Mouse (Mus musculus) c-Kit-negative CD71-positive TER-119-positive erythroid progenitor cells, embryonic 14.5 days (primary cell): ENCODE results near the gene Galntl6.
"Not testable (repeated sequence)": the region's sequence is repeated elsewhere in the genome, so short reads cannot be mapped to it uniquely, and the experiment has no call there.

Experiments used
- DNase-seq: peaks from one replicate; pipeline ENCODE4 v3.0.0-alpha.2; 2013; ENCODE audit warnings: low read depth, low spot score

The Galntl6 gene

DNA sequence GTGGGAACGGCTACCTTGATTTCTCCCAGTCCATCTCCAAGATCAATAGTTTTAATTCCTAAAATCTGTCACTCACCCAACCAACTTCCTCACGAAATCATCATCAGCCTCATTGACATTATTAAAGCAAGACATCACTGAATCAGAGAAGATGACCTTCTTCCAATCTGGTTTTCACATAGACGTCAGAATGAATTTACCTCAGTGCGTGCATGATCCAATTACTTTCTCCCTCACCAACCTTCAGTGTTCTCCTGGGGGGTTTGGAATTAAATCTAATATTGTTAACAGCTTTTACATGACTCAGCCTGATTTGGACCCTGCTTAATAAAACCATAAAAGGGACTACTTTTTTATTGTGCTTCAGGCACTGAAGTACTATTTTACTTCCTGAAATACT, 307.7 kb downstream of the Galntl6 start:
- DNase-seq = no peak

- no peak for DNase-seq
These were observed 314.6 kb downstream of the Galntl6 start for GRCm38 (mm10) chr8:58597834-58598233.

- no peak for DNase-seq
These were observed 337.1 kb downstream of the Galntl6 start for GRCm38 (mm10) chr8:58575346-58575745.

DNA sequence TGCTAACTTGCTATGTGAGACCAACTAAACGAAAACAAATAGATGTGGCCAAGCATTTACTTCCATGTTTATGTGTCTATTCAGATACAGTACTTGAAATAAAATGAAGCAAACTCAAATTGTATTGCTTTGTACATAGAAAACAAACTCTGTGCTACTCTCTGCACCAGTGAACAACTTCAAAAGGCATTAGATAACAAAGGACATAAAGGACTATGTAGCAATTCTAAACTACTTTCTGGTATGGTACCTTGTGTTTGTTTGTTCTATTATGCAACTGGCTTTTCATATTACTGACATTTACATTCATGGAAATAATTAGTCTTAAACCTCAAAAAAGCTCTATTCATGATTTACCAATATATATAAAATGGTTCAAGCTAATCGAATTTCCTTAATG, 344.4 kb downstream of the Galntl6 start:
- no peak for DNase-seq

- DNase-seq = no peak
These were observed 346.3 kb downstream of the Galntl6 start for GRCm38 (mm10) chr8:58566115-58566514.

DNA sequence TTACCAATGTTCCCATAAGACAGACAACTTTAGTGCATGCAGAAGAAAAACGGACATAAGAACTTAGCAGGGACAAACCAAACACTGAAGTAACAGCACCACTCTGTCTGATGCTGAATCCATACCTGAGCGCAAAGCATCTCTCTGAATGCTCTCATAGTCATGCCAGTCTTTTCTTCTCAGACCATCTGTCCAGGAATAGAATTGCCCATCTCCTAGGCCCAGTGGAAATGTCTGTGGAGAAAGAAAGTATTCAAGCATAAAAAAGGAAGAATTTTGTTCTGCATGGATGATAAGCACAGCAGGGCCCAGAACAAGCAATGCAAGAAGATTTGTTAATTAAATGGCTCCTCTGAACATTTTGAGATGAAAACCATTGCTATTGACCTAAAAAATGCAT, 376.7 kb downstream of the Galntl6 start:
- no peak for DNase-seq

DNA sequence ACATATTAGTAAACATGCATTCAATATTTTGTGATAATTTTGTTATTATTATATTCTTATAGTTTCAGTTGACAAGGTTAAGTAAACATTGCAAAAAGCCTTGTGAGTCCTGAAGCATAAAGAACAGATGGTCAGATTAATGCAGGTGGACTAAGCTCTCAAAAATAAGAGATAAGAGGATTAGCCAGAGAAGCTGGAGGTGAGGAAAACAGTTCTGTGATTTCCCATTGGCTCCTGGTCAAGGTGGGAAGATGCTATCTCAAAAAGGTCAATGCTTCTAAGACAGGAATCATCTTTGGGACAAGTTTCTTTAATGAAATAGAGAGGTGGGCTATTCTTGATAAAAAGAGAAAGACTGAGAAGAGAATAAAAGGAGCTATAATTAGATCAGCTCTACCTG, 377.8 kb downstream of the Galntl6 start:
- no peak for DNase-seq

DNA sequence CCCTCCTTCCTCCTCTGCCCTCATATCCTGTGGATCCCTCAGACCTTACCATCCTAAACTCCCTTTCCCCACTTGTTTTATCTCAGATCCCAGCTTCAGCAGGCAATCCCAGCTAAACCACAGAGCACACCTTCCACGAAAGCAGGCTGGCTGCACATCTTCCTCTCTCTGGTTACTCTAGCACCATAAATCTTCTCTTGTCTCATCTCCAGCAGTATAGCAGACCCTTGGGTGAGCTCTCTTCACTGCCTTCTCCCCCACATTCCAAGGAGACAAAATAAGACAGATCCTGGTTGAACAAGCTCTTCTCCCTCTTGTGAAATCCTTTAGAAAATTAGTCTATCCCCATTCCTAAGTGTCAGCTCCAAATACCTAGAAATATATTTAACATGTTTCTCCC, 389.0 kb downstream of the Galntl6 start:
- DNase-seq = no peak

DNA sequence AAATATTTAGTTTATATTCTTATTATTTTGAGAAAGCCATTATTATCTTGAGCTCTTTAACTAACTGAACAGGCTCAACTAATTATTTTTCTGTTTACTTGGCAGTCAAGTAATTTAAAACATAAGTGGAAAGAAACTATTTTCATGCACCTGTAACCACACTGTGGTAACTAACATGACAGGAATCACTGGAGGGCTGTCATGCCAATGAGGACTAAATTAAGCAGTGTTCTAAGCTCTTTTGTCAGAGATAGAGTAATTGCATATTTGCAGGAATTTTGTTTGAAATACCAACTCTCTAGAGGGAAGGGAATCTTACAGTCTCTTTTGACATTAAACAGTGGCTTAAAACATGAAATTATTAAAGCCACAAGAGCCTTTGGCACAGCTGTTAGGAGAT, 390.5 kb downstream of the Galntl6 start:
- no peak for DNase-seq

DNA sequence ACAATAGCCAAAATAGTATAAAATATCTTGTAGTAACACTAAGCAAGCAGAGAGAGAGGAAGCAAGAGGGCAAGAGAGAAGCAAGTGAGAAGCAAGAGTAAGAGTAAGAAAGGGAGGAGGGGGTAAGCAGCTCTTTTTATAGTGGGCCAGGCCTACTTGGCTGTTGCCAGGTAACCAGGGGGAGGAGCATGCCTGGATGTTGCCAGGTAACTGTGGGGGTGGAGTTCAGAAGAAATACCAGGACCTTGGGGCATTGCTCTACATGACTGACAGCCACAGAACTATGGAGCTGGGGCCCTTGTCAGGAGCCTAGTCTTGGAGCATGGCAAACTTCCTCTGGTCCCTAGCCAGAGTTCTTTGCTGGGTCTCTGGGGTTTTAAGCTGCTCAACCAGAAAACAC, 401.9 kb downstream of the Galntl6 start:
- no peak for DNase-seq

DNA sequence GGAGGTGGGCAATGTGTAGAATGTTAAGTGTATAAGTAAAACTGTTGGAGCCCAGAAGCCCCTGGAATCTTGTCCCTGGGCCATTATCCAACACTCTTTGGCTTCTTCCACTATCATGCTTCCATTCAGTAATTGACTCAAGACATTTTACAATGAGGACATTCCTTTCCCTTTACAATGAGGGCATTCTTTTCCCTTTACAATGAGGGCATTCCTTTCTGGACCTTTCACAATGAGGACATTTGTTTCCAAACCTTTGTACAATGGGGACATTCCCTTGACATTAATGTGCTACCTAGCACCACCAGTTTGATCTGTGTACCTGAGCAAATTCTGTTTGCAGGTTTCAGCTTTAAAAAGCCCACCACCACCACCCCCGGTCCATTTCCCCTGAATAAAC, 403.4 kb downstream of the Galntl6 start:
- no peak for DNase-seq

DNA sequence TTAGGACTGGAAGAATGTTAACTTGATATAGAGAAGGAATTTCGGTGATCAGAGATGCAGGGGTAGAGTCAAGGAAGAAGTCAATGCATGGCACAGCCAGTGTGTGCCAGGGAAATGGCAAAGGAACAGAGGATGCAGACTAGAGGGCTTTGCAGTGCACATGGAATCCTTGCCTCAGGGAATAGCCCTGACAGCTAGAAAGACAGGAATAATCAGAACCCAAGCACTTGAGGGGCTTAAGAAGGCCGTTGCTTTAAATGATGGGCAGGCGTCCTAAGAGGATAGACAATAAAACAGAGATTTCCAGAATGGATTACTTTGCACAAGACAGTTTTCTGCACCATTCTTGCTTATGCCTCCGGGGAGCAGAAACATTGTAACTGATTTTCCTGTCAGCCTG, 425.3 kb downstream of the Galntl6 start:
- no peak for DNase-seq

DNA sequence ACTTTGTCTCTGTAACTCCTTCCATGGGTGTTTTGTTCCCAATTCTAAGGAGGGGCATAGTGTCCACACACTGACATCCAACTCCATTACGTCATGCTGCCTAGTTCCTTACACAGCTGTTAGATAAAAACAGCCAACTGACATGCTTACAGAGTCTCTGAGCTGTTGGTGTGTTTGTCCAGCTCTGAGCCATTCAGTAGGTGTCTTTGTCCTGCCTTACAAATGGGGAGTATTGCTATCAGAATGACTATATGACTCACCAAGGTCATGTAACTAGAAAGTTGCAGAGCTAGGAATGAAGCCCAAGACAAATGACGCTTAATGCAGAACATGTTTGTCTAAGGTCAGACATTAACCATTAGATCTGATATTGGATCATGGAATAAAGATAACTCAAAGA, 449.1 kb downstream of the Galntl6 start:
- not testable (repeated sequence) for DNase-seq

DNA sequence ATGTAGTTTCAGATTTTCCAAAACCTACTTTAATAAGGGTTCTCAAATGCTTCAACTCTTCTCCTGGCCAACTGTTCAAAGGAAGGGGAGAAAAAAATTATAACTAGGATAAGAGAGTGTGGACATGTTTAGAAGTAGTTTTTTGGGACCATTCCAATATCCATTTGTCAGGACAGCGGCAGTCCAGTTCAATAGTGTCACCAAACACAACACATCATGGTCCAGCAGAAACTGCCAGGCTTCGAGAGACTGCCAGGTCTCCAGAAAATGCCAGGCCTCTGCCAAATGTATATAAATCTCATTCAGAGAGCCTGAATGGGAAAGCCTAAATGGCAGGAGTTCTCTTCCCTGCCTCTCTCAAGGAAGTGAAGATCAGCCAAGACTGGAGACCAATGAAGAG, 469.7 kb downstream of the Galntl6 start:
- no peak for DNase-seq

- DNase-seq = no peak
These were observed 494.0 kb downstream of the Galntl6 start for GRCm38 (mm10) chr8:58418481-58418880.

DNA sequence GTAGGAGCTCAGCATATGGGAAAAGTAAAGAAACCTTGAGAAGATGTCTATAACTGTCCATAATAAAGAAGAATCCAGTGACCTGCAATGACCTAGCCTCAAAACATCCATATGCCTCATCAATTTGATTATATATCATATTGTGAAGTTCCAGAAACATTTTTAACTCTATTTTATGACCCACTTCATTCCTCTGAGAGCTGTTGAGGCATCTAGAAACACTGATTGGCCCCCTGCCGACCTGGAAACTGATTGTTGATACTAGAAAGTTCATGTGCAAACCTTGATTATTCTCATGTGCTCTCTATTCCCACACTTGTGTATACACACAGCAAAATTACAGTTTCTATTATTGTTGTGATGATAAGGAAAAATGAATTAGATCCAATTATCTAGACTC, 494.9 kb downstream of the Galntl6 start:
- no peak for DNase-seq

DNA sequence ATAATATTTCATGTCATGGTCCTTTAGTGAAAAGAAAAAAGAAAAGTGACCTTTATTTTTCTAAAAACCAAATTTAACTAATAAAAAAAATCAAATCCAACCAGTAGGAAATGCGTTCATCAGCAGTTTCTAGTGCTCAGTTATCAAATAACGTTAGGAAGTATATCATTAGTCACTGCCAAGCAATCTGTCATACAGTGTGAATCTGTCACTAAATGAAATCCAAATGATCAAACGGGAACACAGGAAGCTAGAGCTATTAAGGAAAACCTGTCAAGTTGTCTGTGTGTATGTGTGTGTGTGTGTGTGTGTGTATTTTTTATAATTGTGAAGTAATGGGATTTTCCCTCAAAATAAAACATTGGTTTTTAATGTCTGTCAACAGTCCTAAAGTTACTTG, 515.9 kb downstream of the Galntl6 start:
- DNase-seq = no peak

DNA sequence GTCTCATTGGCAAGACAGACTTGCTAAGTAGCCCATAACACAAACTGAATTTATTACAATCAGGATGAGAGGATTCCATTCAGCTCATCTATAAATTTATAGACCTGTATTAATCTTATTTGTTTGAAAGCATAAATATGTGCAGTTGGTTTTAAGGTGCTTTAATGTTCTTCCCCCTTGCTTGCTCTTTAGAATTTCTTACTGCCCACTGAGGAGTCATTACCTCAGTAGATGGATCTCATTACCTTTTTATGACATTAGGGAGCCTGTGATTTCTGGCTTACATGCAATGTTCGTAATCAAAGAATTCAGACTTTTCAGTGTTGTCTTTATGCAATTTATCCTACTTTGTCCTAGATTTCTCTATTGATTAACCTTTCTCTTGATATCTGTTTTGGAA, 516.6 kb downstream of the Galntl6 start:
- no peak for DNase-seq

GRCm38 (mm10) chr8:58372389-58372788, 540.1 kb downstream of the Galntl6 start:
- no peak for DNase-seq

DNA sequence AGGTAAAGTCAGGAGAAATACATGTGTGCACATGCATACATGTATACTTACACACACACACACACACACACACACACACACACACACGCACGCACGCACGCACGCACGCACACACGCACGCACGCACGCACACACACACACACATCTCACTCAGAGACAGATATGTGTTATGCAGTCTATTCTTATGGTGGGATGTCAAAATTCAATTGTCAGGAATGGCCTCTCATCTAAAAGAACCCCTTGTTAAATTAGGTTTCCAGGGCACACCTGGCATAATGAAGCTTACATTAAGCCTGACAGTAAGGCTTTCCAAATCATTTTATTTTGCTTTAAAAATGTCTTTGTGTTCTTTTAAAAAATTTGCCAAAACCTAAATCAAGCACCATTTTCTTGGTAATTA, 540.5 kb downstream of the Galntl6 start:
- no peak for DNase-seq

DNA sequence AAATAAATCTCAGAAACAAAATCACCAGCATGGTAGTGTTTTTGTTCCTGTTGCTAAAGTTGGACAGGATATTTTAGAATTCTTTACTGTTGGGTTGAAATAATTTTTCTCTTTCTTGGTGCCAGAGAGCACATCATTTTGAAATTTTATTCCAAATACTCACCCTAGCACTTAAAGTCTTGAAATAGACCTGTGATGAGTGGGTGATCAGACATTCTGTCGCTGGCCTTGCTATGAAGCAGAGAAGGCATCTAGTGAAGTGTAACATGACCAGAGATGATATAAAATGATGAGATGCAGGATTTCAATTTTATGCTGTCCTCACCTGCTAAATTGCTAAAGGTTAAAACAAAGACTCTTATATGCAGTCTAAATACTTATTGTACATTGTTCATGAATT, 581.3 kb downstream of the Galntl6 start:
- DNase-seq = no peak

GRCm38 (mm10) chr8:58313482-58313881, 599.0 kb downstream of the Galntl6 start:
- DNase-seq = no peak

GRCm38 (mm10) chr8:58291487-58291886, 621.0 kb downstream of the Galntl6 start:
- DNase-seq = no peak

DNA sequence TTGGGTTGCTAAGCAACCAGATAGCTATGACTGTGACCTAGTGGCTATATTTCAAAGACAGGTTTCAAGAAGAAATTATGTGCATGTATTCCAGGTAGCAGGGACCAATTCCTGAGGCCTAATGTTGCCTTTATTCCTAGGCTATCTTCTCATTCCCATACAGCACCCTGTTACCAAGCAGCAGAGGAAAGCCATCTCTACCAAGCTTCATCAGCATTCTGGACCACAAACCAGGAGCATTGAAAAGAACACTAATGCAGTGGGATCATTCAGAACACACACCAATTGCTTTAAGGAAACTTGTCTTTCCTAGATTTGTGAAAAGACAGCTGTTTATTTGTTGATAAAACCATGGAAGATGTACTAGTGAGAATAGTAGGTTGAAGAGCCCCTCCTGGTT, 622.4 kb downstream of the Galntl6 start:
- no peak for DNase-seq

DNA sequence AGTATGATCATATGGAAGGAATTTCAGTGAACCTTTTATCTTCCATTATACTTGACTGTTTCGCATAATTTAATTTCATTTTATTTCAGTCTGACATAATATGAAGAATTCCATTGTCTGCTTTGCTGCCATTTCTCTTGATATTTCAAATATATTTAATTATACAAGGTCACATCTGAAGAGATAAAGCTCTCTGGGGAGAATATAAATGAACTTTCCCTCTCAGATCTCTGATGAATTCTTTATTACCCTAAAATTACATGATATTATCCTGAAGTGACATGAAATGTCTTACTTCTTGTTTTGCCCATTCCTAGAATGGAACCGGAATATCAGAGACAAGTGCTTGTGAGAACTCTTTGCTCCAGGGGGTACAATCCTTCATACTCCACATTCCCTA, 647.0 kb downstream of the Galntl6 start:
- DNase-seq = no peak
